Mouse (Mus musculus) spleen, postnatal 10 days (tissue): Measurements from ENCODE around the gene Gm12184.
"Not testable (repeated sequence)": the region's sequence is repeated elsewhere in the genome, so short reads cannot be mapped to it uniquely, and the experiment has no call there.

ENCODE experiments used
- DNase-seq, 2 experiments: peaks; one replicate each; pipeline ENCODE4 v3.0.0; 2021 to 2022; ENCODE audit warnings: low spot score in 2 of 2

The Gm12184 gene

DNA sequence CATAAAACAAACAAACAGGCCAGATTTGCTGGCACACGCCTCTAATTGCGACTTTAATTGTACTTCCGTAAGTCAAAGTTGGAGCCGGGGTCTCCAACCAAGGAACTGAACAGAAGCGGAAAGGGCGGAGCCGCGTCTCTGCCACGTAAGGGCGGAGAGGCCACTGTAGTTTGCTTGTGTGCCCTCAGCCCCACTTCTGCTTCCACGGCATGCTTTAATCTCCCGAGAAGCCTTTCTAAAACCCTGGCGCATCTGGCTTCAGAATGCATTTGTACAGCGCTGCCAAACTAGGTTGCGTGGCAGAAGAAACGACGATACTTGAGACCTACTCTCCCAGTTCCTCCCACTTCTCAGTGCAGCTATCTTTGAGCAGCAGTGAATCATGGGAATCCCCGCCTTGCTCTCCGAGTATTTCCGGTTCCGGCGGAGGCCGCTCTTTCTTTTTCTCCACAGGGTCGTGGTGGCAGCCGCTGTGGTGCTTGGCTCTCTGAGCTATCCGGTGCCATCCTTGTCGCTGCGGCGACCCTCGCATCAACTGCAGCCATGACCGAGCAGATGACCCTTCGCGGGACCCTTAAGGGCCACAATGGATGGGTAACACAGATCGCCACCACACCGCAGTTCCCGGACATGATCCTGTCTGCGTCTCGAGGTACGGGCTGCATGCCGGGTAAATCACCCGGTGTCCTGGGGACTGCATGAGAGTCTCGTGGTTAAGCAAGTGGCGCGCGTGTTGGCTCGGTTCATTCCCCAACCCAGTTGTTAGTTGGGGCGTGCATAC is 26.3 kb downstream of the Gm12184 start, which contains the start of gene Rack1:
Gene Rack1 (plus strand): TSS at position 412 of the 781 bp plus-strand sequence.
- DNase-seq = peak; percentile 84 to 89

DNA sequence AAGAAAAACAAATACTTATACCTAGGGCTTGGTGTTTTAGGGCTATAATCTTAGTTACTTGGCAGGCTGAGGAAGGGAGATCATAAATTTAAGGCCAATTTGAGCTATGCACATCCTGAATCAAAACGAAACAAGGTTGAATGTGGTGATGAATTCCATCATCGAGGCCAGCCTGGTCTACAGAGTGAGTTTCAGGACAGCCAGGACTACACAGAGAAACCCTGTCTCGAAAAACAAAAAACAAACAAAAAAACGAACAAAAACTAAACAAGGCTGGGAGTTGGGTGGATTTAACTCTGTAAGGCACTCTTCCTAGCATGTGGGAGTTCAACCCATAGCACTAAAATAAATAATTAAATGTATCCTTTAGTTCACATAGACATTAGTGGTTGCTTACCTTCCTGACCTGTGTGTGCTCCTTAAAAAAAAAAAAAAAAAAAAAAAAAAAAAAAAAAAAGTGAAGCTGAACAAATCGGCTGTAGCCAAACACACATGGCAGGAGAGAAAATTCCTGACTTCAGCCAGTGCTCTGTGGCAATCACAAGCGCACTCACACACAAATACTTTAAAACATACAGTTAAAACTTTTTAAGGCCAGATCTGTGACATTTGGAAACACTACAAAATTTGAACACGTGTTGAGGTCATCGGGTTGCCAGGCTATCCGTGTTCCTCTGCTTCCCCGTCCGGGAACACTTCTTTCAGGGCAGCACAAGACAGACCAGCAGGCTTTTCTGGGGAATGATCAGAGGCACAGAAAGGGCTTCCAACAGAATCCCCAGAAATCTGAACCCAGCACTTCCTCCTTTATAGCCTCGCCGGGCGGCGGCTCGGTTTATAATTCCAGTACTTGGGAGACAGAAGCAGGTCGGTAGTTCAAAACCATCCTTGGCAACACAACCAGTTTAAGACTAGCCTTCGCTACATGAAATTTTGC is 27.2 kb downstream of the Gm12184 start:
- DNase-seq = no peak

DNA sequence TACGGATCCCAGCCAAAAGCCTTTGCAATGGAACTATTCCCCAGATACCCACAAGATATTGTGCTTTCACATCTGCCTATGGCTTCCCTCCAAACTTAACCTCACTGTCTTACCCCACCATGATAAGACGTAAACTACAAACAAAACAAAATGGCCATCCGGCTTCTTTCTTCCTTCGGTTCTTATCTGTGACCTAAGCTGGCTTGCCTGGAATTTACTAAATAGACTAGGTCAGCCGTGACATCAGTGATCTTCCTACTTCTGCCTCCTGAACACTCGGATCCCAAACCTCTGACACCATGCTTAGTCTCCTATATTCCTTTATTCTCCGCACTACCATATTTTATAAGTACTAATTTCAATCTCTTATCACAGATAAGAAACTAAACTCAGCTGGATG is 28.1 kb downstream of the Gm12184 start:
- no peak for DNase-seq

DNA sequence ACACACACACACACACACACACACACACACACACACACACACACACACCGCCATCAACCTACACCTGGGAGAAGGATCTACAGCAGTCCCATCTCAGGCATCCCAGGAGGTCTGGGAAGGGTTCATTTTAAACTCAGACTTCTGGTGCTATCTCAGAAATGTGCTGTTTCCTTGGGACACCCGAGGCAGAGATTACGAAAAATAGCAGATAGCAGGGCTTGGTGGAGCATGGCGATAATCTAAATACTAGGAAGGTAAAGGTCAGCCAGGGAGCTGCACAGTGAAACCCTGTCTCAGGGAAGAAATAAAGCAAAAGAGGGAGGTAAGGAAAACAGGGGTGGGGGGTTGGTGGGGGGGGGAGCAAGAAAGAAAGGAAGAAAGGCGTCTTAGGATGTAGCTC is 29.2 kb downstream of the Gm12184 start:
- DNase-seq = no peak

DNA sequence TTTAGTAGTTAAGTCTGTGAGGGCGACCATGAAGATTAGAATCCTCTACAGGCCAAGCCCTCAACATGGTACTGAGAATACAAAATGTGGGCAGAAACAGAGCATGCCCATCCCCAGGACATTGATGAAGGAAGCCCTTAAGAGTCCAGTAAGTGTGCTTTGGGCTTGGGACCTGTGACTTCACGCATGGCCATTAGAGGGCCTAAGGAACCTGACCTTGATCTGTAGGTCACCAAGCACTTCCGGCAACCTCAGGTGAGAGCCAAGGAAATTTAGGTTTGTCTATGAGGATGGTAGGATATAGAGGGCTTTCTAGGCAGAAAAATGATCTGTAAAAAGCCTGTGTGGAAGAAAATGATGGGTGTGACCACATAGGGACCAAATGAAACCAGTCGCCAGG is 30.2 kb downstream of the Gm12184 start:
- no peak for DNase-seq

DNA sequence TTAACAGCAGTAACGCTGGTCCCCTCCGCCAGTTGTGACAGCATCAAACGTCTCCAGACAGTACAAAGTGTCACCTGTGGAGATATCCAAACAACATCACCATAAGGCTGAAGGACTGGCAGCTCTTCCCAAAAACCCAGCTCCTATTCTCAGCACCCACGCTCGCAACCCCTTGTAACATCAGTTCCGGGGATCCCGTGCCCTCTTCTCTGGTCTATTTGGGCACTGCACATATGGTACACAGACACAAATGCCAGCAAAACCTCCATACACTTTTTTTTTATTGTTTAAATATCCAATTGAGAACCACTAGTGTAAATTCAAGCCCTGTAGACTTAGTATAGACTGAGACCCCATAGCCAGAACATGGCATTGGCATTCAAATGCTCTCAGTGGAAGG is 31.2 kb downstream of the Gm12184 start:
- DNase-seq = peak in 1 of 2 experiments; percentile 67

DNA sequence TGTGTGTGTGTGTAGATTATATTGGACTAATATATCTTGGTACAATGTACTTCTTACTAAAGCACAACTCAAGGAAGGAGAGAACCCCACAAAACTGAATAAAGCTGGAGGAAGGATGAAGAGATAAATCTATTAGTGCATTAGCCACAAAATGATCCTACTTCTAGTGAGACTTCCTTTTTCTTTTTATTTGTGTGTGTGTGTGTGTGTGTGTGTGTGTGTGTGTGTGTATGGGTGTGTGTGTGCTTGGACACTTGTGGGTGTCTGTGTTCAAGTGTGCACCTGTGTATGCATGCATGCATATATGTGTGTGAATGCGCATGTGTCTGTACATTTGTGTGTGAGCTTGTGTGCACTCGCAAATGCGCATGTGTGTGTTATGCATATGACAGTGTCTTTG is 33.3 kb downstream of the Gm12184 start:
- DNase-seq = no peak

DNA sequence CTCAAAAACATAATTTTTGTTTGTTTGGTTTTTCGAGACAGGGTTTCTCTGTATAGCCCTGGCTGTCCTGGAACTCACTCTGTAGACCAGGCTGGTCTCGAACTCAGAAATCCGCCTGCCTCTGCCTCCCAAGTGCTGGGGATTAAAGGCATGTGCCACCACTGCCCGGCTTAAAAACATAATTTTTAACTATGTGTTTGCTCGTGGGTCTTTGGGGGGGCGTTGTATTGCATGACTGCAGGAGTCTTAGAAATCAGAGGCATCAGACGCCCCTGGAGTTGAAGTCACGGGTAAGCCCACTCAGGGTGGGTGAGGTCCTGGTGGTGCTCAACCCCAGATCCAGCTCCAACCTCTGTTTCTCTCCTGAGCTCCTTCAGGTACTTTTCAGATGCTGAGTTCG is 34.6 kb downstream of the Gm12184 start:
- not testable (repeated sequence) for DNase-seq

DNA sequence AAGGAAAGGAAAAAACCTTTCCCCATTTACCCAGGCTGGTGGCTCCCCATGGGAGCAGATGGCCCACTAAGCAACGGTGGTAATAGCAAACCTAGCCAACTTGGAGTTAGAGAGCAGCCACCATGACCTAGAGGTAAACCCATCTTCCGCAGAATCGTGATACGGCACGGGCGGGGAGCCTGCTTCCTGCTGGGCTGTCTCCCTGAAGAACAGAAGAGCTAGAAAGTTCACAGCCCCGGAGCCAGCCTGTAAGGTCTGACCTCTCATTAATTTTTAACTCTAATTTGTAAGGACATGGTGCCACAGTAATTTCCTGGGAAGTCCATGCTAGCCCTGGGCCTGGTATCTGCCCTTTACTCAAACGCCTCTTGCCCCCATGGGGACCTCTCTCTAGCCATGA is 35.5 kb downstream of the Gm12184 start:
- DNase-seq = no peak

DNA sequence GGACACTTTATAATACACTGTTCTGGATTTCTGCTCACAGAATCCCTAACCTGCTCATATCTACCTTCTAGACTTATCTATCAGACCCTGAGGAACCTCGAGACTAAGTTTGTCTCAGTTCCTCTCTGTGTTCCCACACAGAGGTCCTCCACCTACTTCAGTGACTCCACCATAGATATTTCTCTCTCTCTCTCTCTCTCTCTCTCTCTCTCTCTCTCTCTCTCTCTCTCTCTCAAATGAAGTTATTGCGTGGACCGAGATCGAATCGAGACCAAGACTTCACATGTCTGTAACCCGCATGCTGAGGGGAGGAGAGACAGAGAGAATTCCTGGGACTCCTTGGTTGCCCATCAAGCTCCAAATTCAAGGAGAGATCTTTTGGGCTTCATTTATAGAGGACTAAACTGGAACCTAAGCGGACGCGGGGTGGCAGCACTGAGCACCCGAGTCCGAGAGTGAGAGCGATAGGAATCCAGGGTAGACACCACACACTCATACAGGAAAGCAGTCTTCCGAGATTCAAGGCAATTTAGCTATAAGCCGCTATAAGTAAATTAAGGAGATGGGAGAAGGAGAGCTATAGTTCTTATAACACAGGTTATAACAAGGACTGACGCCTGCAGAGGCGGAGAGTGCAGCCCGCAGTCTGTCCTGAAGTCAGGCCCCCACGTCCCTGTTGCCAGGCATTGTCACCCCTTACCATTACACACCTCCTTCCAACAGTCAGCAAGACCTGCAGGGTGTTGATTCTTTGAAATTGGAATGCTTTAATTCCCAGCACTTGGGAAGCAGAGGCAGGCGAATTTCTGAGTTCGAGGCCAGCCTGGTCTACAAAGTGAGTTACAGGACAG is 36.3 kb downstream of the Gm12184 start:
- peak; percentile 79 to 91 for DNase-seq

DNA sequence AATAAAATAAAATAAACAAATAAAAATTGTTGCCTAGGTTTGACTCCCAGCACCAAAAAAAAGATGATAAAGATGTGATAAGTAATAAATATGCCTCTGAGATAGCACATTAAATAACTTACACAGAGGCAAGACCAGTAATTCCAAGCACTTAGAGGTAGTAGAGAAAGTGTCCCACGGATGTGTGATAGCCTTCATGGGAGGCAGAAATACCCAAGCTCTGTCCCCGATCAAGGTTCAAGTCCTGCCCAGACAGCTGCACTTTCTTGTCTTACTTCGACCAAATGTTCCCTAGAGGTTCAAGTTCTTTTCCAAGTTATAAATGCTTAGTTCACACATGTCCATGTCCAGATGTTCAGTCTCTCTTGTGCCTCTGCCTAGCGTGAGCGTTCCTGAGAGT is 37.2 kb downstream of the Gm12184 start:
- DNase-seq = no peak

DNA sequence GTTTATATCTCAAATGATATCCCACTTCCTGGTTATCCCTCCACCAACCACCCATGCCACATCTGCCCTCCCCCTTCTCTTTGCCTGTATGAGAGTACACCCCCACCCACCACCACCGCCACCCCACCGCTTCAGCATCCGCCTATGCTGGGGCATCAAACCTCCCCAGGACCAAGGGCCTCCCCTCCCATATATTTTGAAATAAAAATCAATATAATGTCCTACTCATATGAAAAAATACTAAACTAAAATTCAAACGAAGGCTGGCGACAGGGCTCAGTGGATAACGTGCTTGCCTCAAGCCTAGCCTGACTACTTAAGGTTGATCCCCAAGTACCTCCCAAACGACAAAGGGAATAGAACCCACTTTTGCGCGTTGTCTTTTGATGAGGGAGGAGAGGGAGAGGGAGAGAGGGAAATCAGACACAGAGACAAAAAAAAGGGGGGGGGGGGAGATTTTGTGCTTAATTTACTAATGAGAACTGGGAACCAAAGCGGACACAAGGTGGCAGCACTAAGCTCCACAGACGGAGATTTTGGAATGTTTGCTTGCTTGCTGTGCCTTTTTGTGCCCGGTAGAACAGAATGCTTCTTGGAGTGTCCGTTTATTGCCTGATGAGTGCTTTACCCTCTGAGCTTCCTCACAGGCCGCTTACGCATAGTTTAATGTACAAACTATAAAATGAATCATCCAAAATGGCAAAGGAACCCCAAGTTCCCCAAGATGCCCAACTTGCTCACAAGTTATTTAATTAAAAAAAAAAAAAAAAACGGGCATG is 38.0 kb downstream of the Gm12184 start:
- peak; percentile 58 to 85 for DNase-seq

DNA sequence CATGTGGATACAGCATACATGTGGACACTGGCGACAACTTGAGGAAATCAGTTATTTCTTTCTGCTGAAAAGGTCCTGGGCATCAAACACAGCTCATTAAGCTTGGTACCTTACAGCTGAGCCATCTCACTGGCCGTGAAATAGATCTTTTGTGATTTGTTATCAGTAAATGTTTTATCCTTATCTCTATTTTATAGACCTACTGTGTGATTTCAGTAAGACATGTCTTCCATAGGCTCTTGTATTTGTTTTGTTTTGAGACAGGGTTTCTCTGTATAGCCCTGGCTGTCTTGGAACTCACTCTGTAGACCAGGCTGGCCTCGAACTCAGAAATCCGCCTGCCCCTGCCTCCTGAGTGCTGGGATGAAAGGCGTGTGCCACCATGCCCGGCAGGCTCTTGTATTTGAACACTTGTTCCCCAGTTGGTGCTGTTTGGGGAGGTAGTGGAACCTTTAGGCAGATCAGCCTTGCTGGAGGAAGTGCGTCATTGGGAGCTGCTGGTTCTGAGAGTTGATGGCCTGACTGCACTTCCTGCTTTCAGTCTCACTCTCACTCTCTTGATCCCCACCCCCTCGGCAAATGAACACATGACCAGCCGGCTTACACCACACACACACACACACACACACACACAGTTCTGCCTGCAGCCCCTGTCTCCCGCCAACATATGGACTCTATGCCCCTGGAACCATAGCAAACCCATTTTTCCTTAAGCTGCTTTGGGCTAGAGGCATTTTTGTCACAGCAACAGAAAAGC is 38.8 kb downstream of the Gm12184 start:
- DNase-seq = peak in 1 of 2 experiments; percentile 78

DNA sequence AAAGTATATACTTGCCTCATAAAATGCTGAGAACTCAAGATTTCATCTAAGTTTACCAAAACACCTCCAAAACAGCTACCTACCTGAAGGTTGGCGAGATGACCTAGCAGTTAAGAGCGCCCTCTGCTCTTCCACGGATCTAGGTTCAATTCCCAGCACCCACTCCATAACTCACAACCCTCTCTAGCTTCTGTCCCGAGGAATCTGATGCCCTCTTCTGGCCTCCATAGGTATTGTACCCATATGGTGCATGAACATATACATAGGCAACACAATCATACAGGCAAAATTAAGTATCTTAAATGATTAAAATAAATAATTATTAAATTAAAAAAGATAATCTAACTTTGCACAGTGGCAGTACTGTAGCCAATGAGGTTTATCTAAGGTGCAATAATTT is 44.2 kb downstream of the Gm12184 start:
- no peak for DNase-seq

DNA sequence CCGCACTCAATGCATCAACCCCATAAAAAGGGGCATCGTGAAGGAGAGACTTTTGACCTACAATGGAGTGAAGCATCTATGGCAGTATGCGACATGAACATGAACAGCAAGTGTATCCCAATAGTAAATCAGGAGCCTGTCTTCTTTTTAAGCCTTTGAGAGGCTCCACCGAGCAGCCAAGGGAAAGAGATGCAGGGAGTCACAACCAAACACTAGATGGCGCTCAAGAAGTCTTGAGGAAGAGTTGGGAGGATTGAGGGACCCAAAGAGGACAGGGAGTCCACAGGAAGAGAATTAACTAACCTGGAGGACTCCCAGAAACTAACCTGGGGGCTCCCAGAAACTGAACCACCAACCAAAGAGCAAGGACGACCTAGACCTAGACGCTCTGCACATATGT is 47.0 kb downstream of the Gm12184 start:
- peak in 1 of 2 experiments; percentile 59 for DNase-seq

DNA sequence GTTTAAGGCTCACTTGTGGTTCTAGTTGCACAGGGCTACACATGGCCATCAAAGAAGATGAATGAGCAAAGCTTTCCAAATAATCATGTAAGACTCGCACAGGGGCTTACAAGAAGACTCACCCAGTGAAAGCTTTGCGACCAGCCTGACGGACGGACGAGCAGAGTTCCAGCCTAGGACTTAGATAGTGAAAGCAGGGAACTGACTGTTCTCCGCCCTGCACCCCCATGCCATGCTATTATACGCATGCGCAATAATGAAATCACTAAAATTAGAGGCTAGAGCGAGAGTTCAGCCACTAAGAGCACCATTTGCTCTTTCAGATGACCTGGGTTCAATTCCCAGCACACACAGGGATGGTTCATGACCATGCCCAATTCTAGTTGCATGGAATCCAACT is 49.2 kb downstream of the Gm12184 start:
- DNase-seq = no peak

DNA sequence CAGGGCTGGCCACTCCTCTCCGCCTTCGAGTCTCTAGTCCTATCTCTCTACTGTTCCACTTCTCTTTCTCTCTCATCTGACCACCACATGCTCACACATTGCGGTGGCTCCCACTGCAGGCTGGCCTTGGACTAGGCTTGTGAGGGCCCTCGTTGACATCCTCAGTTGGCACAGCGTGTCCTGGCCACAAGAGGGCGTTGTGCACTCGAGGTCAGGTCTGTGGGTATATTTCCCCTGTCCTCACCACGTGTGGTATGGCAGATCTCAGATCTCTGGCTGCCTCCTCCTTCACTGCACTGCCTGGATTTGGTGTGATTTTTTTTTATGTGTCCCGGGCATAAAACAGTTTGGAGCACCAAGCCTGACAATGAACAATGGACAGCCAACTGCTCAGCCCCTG is 49.8 kb downstream of the Gm12184 start:
- peak in 1 of 2 experiments; percentile 55 for DNase-seq

DNA sequence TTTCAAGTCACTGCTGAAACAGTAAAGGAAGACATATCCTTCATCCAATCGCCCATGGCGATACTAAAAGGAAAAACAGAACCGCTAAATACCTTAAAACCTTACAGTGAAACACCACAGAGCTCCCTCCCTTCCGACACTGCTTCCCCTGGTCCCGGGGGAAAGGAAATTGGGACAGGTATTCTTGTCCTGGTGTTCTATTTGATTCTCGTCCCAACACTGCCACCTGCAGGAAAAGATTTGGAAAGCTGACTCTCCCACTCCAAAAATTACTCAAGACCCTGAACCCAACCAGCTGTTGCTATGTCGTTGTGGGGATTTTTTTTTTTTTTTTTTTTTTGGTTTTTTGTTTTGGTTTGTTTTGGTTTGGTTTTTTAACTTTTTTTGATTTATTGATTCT is 51.0 kb downstream of the Gm12184 start:
- DNase-seq = no peak
